Mouse (Mus musculus): ENCODE results near the gene Bst1.

DNA sequence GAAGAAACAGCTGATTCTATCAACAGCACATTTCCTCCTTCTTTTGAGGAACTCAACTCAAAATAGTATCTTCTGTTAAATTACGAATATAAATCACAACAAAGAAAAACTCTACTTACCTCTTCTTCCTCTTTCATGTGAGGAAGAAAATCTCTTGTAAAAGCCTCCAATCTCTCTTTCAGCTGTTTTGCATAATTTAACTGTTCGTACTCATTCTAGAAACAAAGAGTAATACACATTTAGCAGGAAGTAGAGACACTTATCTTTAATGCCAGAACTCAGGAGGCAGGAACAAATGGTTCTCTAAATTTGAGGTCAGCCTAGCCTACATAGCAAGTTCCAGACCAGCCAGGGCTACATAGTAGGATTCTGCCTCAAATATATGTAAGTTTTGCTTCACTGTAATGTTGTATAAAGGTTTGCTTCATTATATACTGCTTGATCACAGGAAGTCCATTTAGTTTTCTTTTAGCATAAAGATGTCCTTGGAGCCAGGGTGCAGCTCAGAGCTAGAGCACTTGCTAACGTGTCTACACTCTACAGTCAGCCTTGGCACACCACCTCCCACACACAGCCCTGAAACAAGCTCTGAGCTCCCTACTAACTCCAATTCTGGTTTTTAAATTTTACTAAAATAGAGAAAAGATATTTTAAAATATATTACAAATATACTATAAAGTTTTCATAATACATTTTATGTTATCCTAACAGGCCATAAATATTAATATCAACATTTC is 47.9 kb upstream of the Bst1 start:
- no peak for TF ChIP-seq CTCF (IDR thresholded peaks at IDR 0.05; ENCODE audit: low read depth)
- no peak for TF ChIP-seq EP300 (IDR thresholded peaks at IDR 0.05; ENCODE audit: low read depth)
